Mouse (Mus musculus) MEL (cell line): ENCODE results near the gene Prkch. TPM values are rescaled to one million over a fixed set of nuclear protein-coding genes. Genes with fewer than 3 reads are reported as not detected.

ENCODE experiments used
- DNase-seq: peaks from one replicate; pipeline ENCODE4 v3.0.0; 2011; ENCODE audit warnings: low read depth, low spot score
- H3K27ac ChIP-seq: 2 replicates; pipeline ENCODE4 v1.5.1; 2012; ENCODE audit warnings: low read depth, mild to moderate bottlenecking, control low read depth, low read length, moderate library complexity; ENCODE audit not compliant: control insufficient read depth
- H3K27me3 ChIP-seq, 2 experiments: fragments of 150-350 bp in 1 of 2; sonication (generic) in 1 of 2; 2 replicates each; pipeline ENCODE4 v1.6.1; 2012; ENCODE audit warnings: low read length in 2 of 2, mild to moderate bottlenecking in 2 of 2, improper control_type of control experiment in 1 of 2, moderate library complexity in 1 of 2; ENCODE audit not compliant: insufficient read depth in 2 of 2, control insufficient read depth in 1 of 2
- H3K36me3 ChIP-seq, 2 experiments: 2 replicates each; pipeline ENCODE4 v1.6.1; 2012 to 2014; ENCODE audit warnings: low read length in 2 of 2, improper control_type of control experiment in 1 of 2, inconsistent platforms in 1 of 2, mild to moderate bottlenecking in 1 of 2; ENCODE audit not compliant: insufficient read depth in 2 of 2, control insufficient read depth in 1 of 2
- H3K4me1 ChIP-seq, 2 experiments: fragments of 150-350 bp in 1 of 2; sonication (generic) in 1 of 2; 2 replicates each; pipeline ENCODE4 v1.6.1; 2012; ENCODE audit warnings: low read length in 2 of 2, improper control_type of control experiment in 1 of 2, mild to moderate bottlenecking in 1 of 2; ENCODE audit not compliant: insufficient read depth in 2 of 2, control insufficient read depth in 1 of 2
- H3K4me3 ChIP-seq, 2 experiments: fragments of 150-350 bp in 1 of 2; sonication (generic) in 1 of 2; 2 replicates each; pipeline ENCODE4 v1.5.1; 2012; ENCODE audit warnings: low read depth in 2 of 2, low read length in 2 of 2, mild to moderate bottlenecking in 2 of 2, moderate library complexity in 2 of 2, control low read depth in 1 of 2, improper control_type of control experiment in 1 of 2; ENCODE audit not compliant: control insufficient read depth in 1 of 2, insufficient read depth in 1 of 2
- H3K79me2 ChIP-seq: 2 replicates; pipeline ENCODE4 v1.6.1; 2012; ENCODE audit warnings: mild to moderate bottlenecking, low read length, moderate library complexity; ENCODE audit not compliant: control insufficient read depth, poor library complexity, insufficient read depth
- H3K9ac ChIP-seq: 2 replicates; pipeline ENCODE4 v1.6.1; 2012; ENCODE audit warnings: low read depth, mild to moderate bottlenecking, control low read depth, low read length, moderate library complexity; ENCODE audit not compliant: control insufficient read depth, poor library complexity, severe bottlenecking
- H3K9me3 ChIP-seq: fragments of 150-350 bp; sonication (generic); replicated peaks from 2 replicates; pipeline ENCODE4 v1.6.1; 2012; ENCODE audit warnings: mild to moderate bottlenecking, low read length, improper control_type of control experiment, moderate library complexity; ENCODE audit not compliant: insufficient read depth
- CHD2 ChIP-seq: IDR thresholded peaks from 2 replicates; pipeline ENCODE4 v1.6.1; 2011; ENCODE audit warnings: low read length, improper control_type of control experiment
- CTCF ChIP-seq, 3 experiments: IDR thresholded peaks in 2 of 3; conservative IDR thresholded peaks in 1 of 3; 2 replicates each; pipeline ENCODE4 v1.5.1; 2011 to 2012; ENCODE audit warnings: low read length in 3 of 3, low read depth in 2 of 3, mild to moderate bottlenecking in 2 of 3, improper control_type of control experiment in 1 of 3, inconsistent platforms in 1 of 3, mixed read lengths in 1 of 3, moderate library complexity in 1 of 3; ENCODE audit not compliant: control insufficient read depth in 1 of 3, insufficient read depth in 1 of 3, poor library complexity in 1 of 3, severe bottlenecking in 1 of 3
- EP300 ChIP-seq, 2 experiments: IDR thresholded peaks; 2 replicates each; pipeline ENCODE4 v1.6.1; 2011; ENCODE audit warnings: improper control_type of control experiment in 2 of 2, low read length in 2 of 2, low read depth in 1 of 2, mild to moderate bottlenecking in 1 of 2
- ETS1 ChIP-seq: IDR thresholded peaks from 2 replicates; pipeline ENCODE4 v1.6.1; 2012; ENCODE audit warnings: low read depth, mild to moderate bottlenecking, inconsistent platforms, low read length, improper control_type of control experiment, moderate library complexity
- GABPA ChIP-seq: IDR thresholded peaks from 2 replicates; pipeline ENCODE4 v1.6.1; 2012; ENCODE audit warnings: low read depth, mild to moderate bottlenecking, inconsistent platforms, low read length, improper control_type of control experiment, moderate library complexity
- JUND ChIP-seq: IDR thresholded peaks from 2 replicates; pipeline ENCODE4 v1.6.1; 2011; ENCODE audit warnings: low read depth, mild to moderate bottlenecking, improper control_type of control experiment, low read length
- KAT2A ChIP-seq: conservative IDR thresholded peaks from 2 replicates; pipeline ENCODE4 v1.6.1; 2012; ENCODE audit warnings: low read depth, low read length, improper control_type of control experiment, inconsistent platforms
- MAFK ChIP-seq: IDR thresholded peaks from 2 replicates; pipeline ENCODE4 v1.6.1; 2011; ENCODE audit warnings: low read depth, mild to moderate bottlenecking, low read length, improper control_type of control experiment, borderline replicate concordance
- MAZ ChIP-seq: IDR thresholded peaks from 2 replicates; pipeline ENCODE4 v1.6.1; 2012; ENCODE audit warnings: low read depth, mild to moderate bottlenecking, inconsistent platforms, low read length, improper control_type of control experiment
- MEF2A ChIP-seq: IDR thresholded peaks from 2 replicates; pipeline ENCODE4 v1.6.1; 2014; ENCODE audit warnings: low read depth, mild to moderate bottlenecking, inconsistent platforms, low read length, improper control_type of control experiment; ENCODE audit not compliant: poor library complexity, insufficient replicate concordance, severe bottlenecking; ENCODE audit errors: extremely low read depth
- MXI1 ChIP-seq: IDR thresholded peaks from 2 replicates; pipeline ENCODE4 v1.6.1; 2011; ENCODE audit warnings: mild to moderate bottlenecking, low read depth, low read length, improper control_type of control experiment
- MYB ChIP-seq: IDR thresholded peaks from 2 replicates; pipeline ENCODE4 v1.6.1; 2011; ENCODE audit warnings: mild to moderate bottlenecking, low read depth, low read length, improper control_type of control experiment
- MYC ChIP-seq: IDR thresholded peaks from 2 replicates; pipeline ENCODE4 v1.6.1; 2011; ENCODE audit warnings: low read depth, mild to moderate bottlenecking, low read length, improper control_type of control experiment, moderate library complexity
- NELFE ChIP-seq: IDR thresholded peaks from 2 replicates; pipeline ENCODE4 v1.6.1; 2011; ENCODE audit warnings: low read depth, low read length, improper control_type of control experiment
- NRF1 ChIP-seq: IDR thresholded peaks from 2 replicates; pipeline ENCODE4 v1.6.1; 2014; ENCODE audit warnings: low read depth, mild to moderate bottlenecking, inconsistent platforms, low read length, improper control_type of control experiment, moderate library complexity; ENCODE audit not compliant: poor library complexity, insufficient read depth, severe bottlenecking
- POLR2A ChIP-seq, 2 experiments: IDR thresholded peaks; 2 replicates each; pipeline ENCODE4 v1.6.1; 2011 to 2012; ENCODE audit warnings: low read length in 2 of 2, mild to moderate bottlenecking in 2 of 2, control low read depth in 1 of 2, improper control_type of control experiment in 1 of 2, low read depth in 1 of 2, moderate library complexity in 1 of 2; ENCODE audit not compliant: control insufficient read depth in 1 of 2, insufficient read depth in 1 of 2, poor library complexity in 1 of 2
- POLR2AphosphoS5 ChIP-seq: IDR thresholded peaks from 2 replicates; pipeline ENCODE4 v1.6.1; 2012; ENCODE audit warnings: low read depth, borderline replicate concordance, mild to moderate bottlenecking, inconsistent platforms, low read length, moderate library complexity, mixed read lengths
- SIN3A ChIP-seq: IDR thresholded peaks from 2 replicates; pipeline ENCODE4 v1.6.1; 2012; ENCODE audit warnings: low read length, improper control_type of control experiment, inconsistent platforms
- SMC3 ChIP-seq: IDR thresholded peaks from 2 replicates; pipeline ENCODE4 v1.6.1; 2011; ENCODE audit warnings: low read depth, low read length, improper control_type of control experiment
- TBP ChIP-seq: IDR thresholded peaks from 2 replicates; pipeline ENCODE4 v1.8.0; 2011; ENCODE audit warnings: low read depth, low read length, improper control_type of control experiment
- USF2 ChIP-seq, 2 experiments: IDR thresholded peaks; 2 replicates each; pipeline ENCODE4 v1.6.1; 2011 to 2012; ENCODE audit warnings: improper control_type of control experiment in 2 of 2, low read length in 2 of 2, borderline replicate concordance in 1 of 2, inconsistent platforms in 1 of 2, low read depth in 1 of 2, mild to moderate bottlenecking in 1 of 2; ENCODE audit not compliant: insufficient read depth in 1 of 2
- ZC3H11A ChIP-seq: IDR thresholded peaks from 2 replicates; pipeline ENCODE4 v1.6.1; 2012; ENCODE audit warnings: low read depth, mild to moderate bottlenecking, inconsistent platforms, low read length, improper control_type of control experiment
- ZKSCAN1 ChIP-seq: IDR thresholded peaks from 2 replicates; pipeline ENCODE4 v1.6.1; 2012; ENCODE audit warnings: low read depth, mild to moderate bottlenecking, inconsistent platforms, low read length, improper control_type of control experiment, moderate library complexity
- polyA plus RNA-seq, 2 experiments: library from polyadenylated mRNA; stranded (reverse) in 1 of 2; unstranded in 1 of 2; fragments of >175 nt in 1 of 2; fragments of >200 nt in 1 of 2; gene quantifications; 2 replicates each; pipeline versions ENCODE4 v1.2.1 to v1.2.4; 2012; ENCODE audit warnings: low replicate concordance in 2 of 2, low read depth in 1 of 2; ENCODE audit not compliant: insufficient read length in 2 of 2, insufficient read depth in 1 of 2, missing spikeins in 1 of 2
- total RNA-seq: library from RNA; depleted of rRNA; stranded (reverse); fragments of 300-350 nt; gene quantifications from 2 replicates; pipeline ENCODE4 v1.2.3, GENCODE M21; 2012

Gene Prkch
- total and polyA plus RNA-seq, 3 experiments, result not detected

- no peak overlapping the region for H3K4me3 ChIP-seq
- H3K9ac ChIP-seq, result no peak overlapping the region
- TF ChIP-seq MYB (no peak), KAT2A (no peak), CTCF (IDR thresholded peaks at IDR 0.05 in 2 of 3, conservative IDR thresholded peaks at IDR 0.05 in 1 of 3; ENCODE audit: control insufficient read depth in 1 of 3, insufficient read depth in 1 of 3, low read depth in 2 of 3, low read length in 3 of 3, poor library complexity in 1 of 3, severe bottlenecking in 1 of 3) (no peak), MYC (no peak)
- no peaks in the 10 kb centered on the region for H3K79me2 ChIP-seq
- DNase-seq, result no peak
- H3K36me3 ChIP-seq, result no peaks in the 10 kb centered on the region
- no peaks in the 10 kb centered on the region for H3K9me3 ChIP-seq
- no peak overlapping the region for H3K27ac ChIP-seq
- no peaks in the 10 kb centered on the region for H3K4me1 ChIP-seq
- no peaks in the 10 kb centered on the region for H3K27me3 ChIP-seq
These were observed 101.3 kb downstream of the Prkch start for GRCm38 (mm10) chr12:73685875-73686274.

DNA sequence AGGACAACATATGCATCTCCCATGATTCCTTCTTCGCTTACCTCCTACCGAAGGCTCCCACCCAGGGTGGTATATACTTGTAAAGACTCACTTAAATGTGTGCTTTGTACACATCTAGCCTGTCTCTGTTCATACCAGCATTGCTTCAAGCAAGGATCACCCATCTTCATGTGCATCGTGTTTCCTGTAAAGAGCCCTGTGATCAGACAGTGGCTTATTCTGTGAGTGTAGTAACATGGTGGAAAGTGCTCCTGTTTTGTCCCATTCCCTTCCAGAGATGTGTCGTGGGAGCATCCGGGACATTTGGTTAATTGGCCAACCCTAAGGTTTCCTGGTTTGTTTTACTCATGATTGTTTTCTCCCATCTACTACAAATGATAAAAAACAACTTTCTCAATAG, 101.9 kb downstream of the Prkch start:
- no peak overlapping the region for H3K4me3 ChIP-seq
- H3K79me2 ChIP-seq, result no peaks in the 10 kb centered on the region
- H3K27ac ChIP-seq, result no peak overlapping the region
- no peaks in the 10 kb centered on the region for H3K27me3 ChIP-seq
- H3K36me3 ChIP-seq, result no peaks in the 10 kb centered on the region
- no peaks in the 10 kb centered on the region for H3K4me1 ChIP-seq
- no peak overlapping the region for H3K9ac ChIP-seq
- H3K9me3 ChIP-seq, result no peaks in the 10 kb centered on the region
- no peak for TF ChIP-seq MAZ
- no peak for TF ChIP-seq POLR2A (IDR thresholded peaks at IDR 0.05; ENCODE audit: control insufficient read depth in 1 of 2, insufficient read depth in 1 of 2, low read depth in 1 of 2, low read length in 2 of 2, poor library complexity in 1 of 2)
- no peak for TF ChIP-seq KAT2A
- no peak for TF ChIP-seq MXI1
- TF ChIP-seq USF2 (IDR thresholded peaks at IDR 0.05; ENCODE audit: borderline replicate concordance in 1 of 2, insufficient read depth in 1 of 2, low read depth in 1 of 2, low read length in 2 of 2), result no peak
- no peak for TF ChIP-seq NRF1
- TF ChIP-seq SMC3, result no peak
- TF ChIP-seq SIN3A, result no peak
- no peak for TF ChIP-seq MYC
- no peak for DNase-seq

DNA sequence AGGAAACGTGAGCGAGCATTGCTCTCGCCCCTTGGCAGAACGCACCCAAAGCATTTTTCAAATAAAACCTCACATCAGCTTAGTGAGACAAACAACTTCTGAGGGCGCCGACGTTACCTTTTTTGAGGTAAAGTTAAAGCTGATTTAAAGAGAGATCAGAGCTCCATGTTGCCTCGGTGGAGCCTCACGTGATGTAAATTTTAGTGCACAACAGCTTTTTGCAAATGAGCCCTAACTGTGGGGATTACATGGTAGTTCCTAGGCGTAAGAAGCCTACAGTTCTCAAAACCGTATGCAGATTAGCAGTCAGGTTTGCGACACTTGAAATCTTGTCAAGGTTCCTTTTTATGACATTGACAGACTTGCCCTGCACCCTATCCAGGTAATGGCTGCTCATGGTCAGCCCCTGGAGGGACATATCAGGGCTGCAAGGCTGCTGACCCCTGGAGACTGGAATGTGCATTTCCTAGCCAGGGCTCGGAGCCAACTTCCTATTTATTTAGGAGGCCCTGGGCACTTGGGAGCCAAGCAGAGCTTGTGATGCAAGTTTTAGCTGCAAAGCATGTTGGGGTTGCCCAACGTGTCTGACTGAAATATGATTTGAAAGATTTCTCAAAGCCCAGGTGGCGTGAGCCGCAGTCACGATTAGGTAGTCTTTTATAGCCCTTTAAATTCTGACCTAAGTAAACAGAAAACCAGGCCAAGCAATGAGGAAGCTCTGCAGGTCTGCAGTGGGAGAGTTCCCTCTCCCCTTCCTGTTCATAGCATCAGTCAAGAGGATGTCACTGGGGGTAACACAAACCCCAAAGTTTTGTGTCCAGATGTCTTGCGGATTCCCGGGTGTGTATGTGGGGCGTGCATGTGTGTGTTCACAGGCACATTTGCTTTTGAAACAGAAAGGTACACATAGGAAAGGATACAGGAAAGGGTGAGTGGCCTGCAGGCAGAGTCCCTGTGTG, 102.8 kb downstream of the Prkch start:
- Histone ChIP-seq H3K27me3 (no peaks in the 10 kb centered on the region), H3K4me3 (no peak overlapping the region), H3K36me3 (no peaks in the 10 kb centered on the region), H3K9me3 (no peaks in the 10 kb centered on the region), H3K4me1 (no peaks in the 10 kb centered on the region), H3K9ac (no peak overlapping the region), H3K79me2 (no peaks in the 10 kb centered on the region), H3K27ac (no peak overlapping the region)
- no peak for DNase-seq
- TF ChIP-seq MYC (no peak), JUND (no peak), NELFE (no peak), ZKSCAN1 (no peak), POLR2AphosphoS5 (no peak), MYB (no peak), POLR2A (IDR thresholded peaks at IDR 0.05; ENCODE audit: control insufficient read depth in 1 of 2, insufficient read depth in 1 of 2, low read depth in 1 of 2, low read length in 2 of 2, poor library complexity in 1 of 2) (no peak), EP300 (IDR thresholded peaks at IDR 0.05; ENCODE audit: low read depth in 1 of 2, low read length in 2 of 2) (no peak), MEF2A (no peak), ETS1 (no peak), TBP (no peak), MAFK (no peak), SMC3 (no peak), GABPA (no peak), ZC3H11A (no peak), CHD2 (no peak)
